ENCODE assay signal across 8 mouse cellular contexts in genomic region chr8:70791294-70791701, GRCm38 (mm10). TPM values are rescaled to one million over a fixed set of nuclear protein-coding genes. Genes with fewer than 3 reads are reported as not detected.
A peak's percentile ranks its signal among the peaks of the same experiment; 100 is the strongest.
DNase-seq lines count a peak whose midpoint lies in the region; ATAC-seq and TF ChIP-seq lines count a peak whose summit lies in the region.

No protein-coding gene starts in this region.

- ATAC-seq in heart, embryonic 11.5 days (replicated peaks; ENCODE audit: insufficient number of reproducible peaks, low FRiP score, low TSS enrichment) = no peak
- no peak for ATAC-seq in hindbrain, embryonic 15.5 days (ENCODE audit: low FRiP score, low read depth)
- 0 out of 2 replicates have a peak, but pooled peaks have one; percentile 8 for ATAC-seq in liver, postnatal 0 days
- no peak for ATAC-seq in frontal cortex, adult (ENCODE audit: low TSS enrichment)

- TF ChIP-seq POLR2A in cortical plate, adult 2 months (IDR thresholded peaks at IDR 0.05; ENCODE audit: extremely low read depth, insufficient read depth, low read length) = 0 out of 2 replicates have a peak, but pooled peaks have one; percentile 16
- TF ChIP-seq POLR2A in olfactory bulb, adult 2 months (IDR thresholded peaks at IDR 0.05; ENCODE audit: insufficient read depth, low read depth, low read length) = no peak

- H3K4me3 ChIP-seq in heart, embryonic 11.5 days (ENCODE audit: low read depth, low read length) = peak overlapping the region; percentile 61
- peak overlapping the region; percentile 39 for H3K4me3 ChIP-seq in cortical plate, adult 2 months (ENCODE audit: insufficient read depth, low read length)
- peak overlapping the region; percentile 60 for H3K4me3 ChIP-seq in hindbrain, embryonic 15.5 days
- peak overlapping the region; percentile 56 for H3K4me3 ChIP-seq in liver, postnatal 0 days (ENCODE audit: low read depth, low read length)
- peak overlapping the region; percentile 61 for H3K4me3 ChIP-seq in olfactory bulb, adult 2 months (ENCODE audit: insufficient read depth, low read depth, low read length)

- peak overlapping the region; percentile 86 for H3K9ac ChIP-seq in heart, embryonic 11.5 days (ENCODE audit: low read depth, low read length)
- 0 out of 2 replicates have a peak overlapping the region, but pooled peaks have one; percentile 75 for H3K9ac ChIP-seq in hindbrain, embryonic 15.5 days
- peak overlapping the region; percentile 77 for H3K9ac ChIP-seq in liver, postnatal 0 days (replicated peaks)

- peaks cover 23% of the 10 kb centered on the region for H3K27me3 ChIP-seq in heart, embryonic 11.5 days (ENCODE audit: control insufficient read depth, insufficient read depth, low read length)
- 0 out of 2 replicates have a peak, but pooled peaks cover 3% of the 10 kb centered on the region for H3K27me3 ChIP-seq in hindbrain, embryonic 15.5 days
- no peaks in the 10 kb centered on the region for H3K27me3 ChIP-seq in liver, postnatal 0 days (ENCODE audit: insufficient read depth, low read length)

- no peak for TF ChIP-seq CTCF in cortical plate, adult 2 months (IDR thresholded peaks at IDR 0.05; ENCODE audit: extremely low read depth, insufficient read depth, low read length)
- no peak for TF ChIP-seq CTCF in liver, postnatal 0 days (IDR thresholded peaks at IDR 0.05; ENCODE audit: low read depth)
- TF ChIP-seq CTCF in olfactory bulb, adult 2 months (IDR thresholded peaks at IDR 0.05; ENCODE audit: insufficient read depth, low read depth, low read length) = no peak

- peak overlapping the region; percentile 80 for H3K4me2 ChIP-seq in heart, embryonic 11.5 days
- H3K4me2 ChIP-seq in hindbrain, embryonic 15.5 days = peak overlapping the region; percentile 86
- peak overlapping the region; percentile 85 for H3K4me2 ChIP-seq in liver, postnatal 0 days (ENCODE audit: low read depth, low read length)

- H3K4me1 ChIP-seq in heart, embryonic 11.5 days (ENCODE audit: control insufficient read depth, insufficient read depth, low read length) = peaks cover 27% of the 10 kb centered on the region
- peaks cover 5% of the 10 kb centered on the region; the same call in 1 of the 2 replicates for H3K4me1 ChIP-seq in cortical plate, adult 2 months (ENCODE audit: control insufficient read depth, insufficient read depth, low read length)
- peaks cover 52% of the 10 kb centered on the region for H3K4me1 ChIP-seq in hindbrain, embryonic 15.5 days (replicated peaks)
- H3K4me1 ChIP-seq in liver, postnatal 0 days (ENCODE audit: insufficient read depth) = peaks cover 42% of the 10 kb centered on the region
- peaks cover 36% of the 10 kb centered on the region for H3K4me1 ChIP-seq in olfactory bulb, adult 2 months (ENCODE audit: control insufficient read depth, insufficient read depth, low read length)

- intact Hi-C loops in heart, postnatal 14 days (cut with DNase I) = no loop called here

- no peak for TF ChIP-seq EP300 in liver, postnatal 0 days (IDR thresholded peaks at IDR 0.05; ENCODE audit: low read depth)

- H3K9me3 ChIP-seq in heart, embryonic 11.5 days (replicated peaks; ENCODE audit: control insufficient read depth, low read length) = no peaks in the 10 kb centered on the region
- H3K9me3 ChIP-seq in hindbrain, embryonic 15.5 days = no peaks in the 10 kb centered on the region
- H3K9me3 ChIP-seq in liver, postnatal 0 days (ENCODE audit: low read length) = no peaks in the 10 kb centered on the region

- no peak for DNase-seq in heart, postnatal 14 days
- DNase-seq in liver, postnatal 0 days = peak; percentile 76
- DNase-seq in cerebellum, adult 18-20 months = no peak

- H3K36me3 ChIP-seq in heart, embryonic 11.5 days (ENCODE audit: control insufficient read depth, insufficient read depth, low read length) = 0 out of 2 replicates have a peak, but pooled peaks cover 3% of the 10 kb centered on the region
- H3K36me3 ChIP-seq in hindbrain, embryonic 15.5 days = peaks cover 13% of the 10 kb centered on the region; the same call in 1 of the 2 replicates
- peaks cover 37% of the 10 kb centered on the region for H3K36me3 ChIP-seq in liver, postnatal 0 days (replicated peaks; ENCODE audit: insufficient read depth, low read length)

- 76% methylated on average over 7 of the region's 7 CpGs for WGBS in heart, embryonic 11.5 days (ENCODE audit: insufficient replicate concordance)
- WGBS in hindbrain, embryonic 15.5 days = 78% methylated on average over 7 of the region's 7 CpGs
- 16% methylated on average over 7 of the region's 7 CpGs for WGBS in liver, postnatal 0 days (ENCODE audit: insufficient replicate concordance)
- WGBS in olfactory bulb, adult 2 months = 47% methylated on average over 7 of the region's 7 CpGs

- no peak overlapping the region for H3K27ac ChIP-seq in heart, embryonic 11.5 days (ENCODE audit: low read depth, low read length)
- H3K27ac ChIP-seq in cortical plate, adult 2 months (ENCODE audit: insufficient read depth, low read length) = peak overlapping the region; percentile 31
- no peak overlapping the region for H3K27ac ChIP-seq in hindbrain, embryonic 15.5 days (replicated peaks)
- peak overlapping the region; percentile 73; the same call in 1 of the 2 replicates for H3K27ac ChIP-seq in liver, postnatal 0 days (ENCODE audit: low read depth)
- peak overlapping the region; percentile 77 for H3K27ac ChIP-seq in olfactory bulb, adult 2 months (ENCODE audit: insufficient read depth, low read depth, low read length)

RNA-seq across cellular contexts. Expression of gene Mast3, which starts 13.6 kb away (rescaled TPM):
- polyA plus RNA-seq in heart, embryonic 11.5 days (2014; fragmentation: Nextera tagmentation; extraction: Ambion mirVana) = 7.8 and 8.5 TPM in 2 replicates
- 10 to 100 TPM in 1 of 2 experiments, 1 to 10 TPM in 1; 9.4 to 11.1 TPM for total RNA-seq in heart, postnatal 14 days (2021)
- polyA plus RNA-seq in cortical plate, adult 2 months (2012; rRNA removed) = 265 and 282 TPM in 2 replicates
- 21.2 and 25.1 TPM in 2 replicates for polyA plus RNA-seq in hindbrain, embryonic 15.5 days (2015; fragmentation: Nextera tagmentation; extraction: Ambion mirVana)
- 5.2 and 6.0 TPM in 2 replicates for polyA plus RNA-seq in liver, postnatal 0 days (2015; fragmentation: Nextera tagmentation; extraction: Ambion mirVana)
- 57.2 TPM in 1 of 2 replicates, not detected in the other for polyA plus RNA-seq in olfactory bulb, adult 2 months (2012; ENCODE audit: insufficient read depth, insufficient read length, low replicate concordance, missing spikeins)

RNA-seq across cellular contexts. Expression of gene Pik3r2, which starts 14.8 kb away (rescaled TPM):
- 21.5 and 23.1 TPM in 2 replicates for polyA plus RNA-seq in heart, embryonic 11.5 days (2014; fragmentation: Nextera tagmentation; extraction: Ambion mirVana)
- total RNA-seq in heart, postnatal 14 days (2021) = 10 to 100 TPM; 31.4 to 33.1 TPM
- 177 and 193 TPM in 2 replicates for polyA plus RNA-seq in cortical plate, adult 2 months (2012; rRNA removed)
- 104 and 113 TPM in 2 replicates for polyA plus RNA-seq in hindbrain, embryonic 15.5 days (2015; fragmentation: Nextera tagmentation; extraction: Ambion mirVana)
- 8.9 and 9.0 TPM in 2 replicates for polyA plus RNA-seq in liver, postnatal 0 days (2015; fragmentation: Nextera tagmentation; extraction: Ambion mirVana)
- polyA plus RNA-seq in olfactory bulb, adult 2 months (2012; ENCODE audit: insufficient read depth, insufficient read length, low replicate concordance, missing spikeins) = not detected in 2 replicates

RNA-seq across cellular contexts. Expression of gene Il12rb1, which starts 17.0 kb away (rescaled TPM):
- 0.07 TPM in 1 of 2 replicates, not detected in the other for polyA plus RNA-seq in heart, embryonic 11.5 days (2014; fragmentation: Nextera tagmentation; extraction: Ambion mirVana)
- under 1 TPM; 0.12 to 0.59 TPM for total RNA-seq in heart, postnatal 14 days (2021)
- 1.1 TPM in 2 replicates for polyA plus RNA-seq in cortical plate, adult 2 months (2012; rRNA removed)
- polyA plus RNA-seq in hindbrain, embryonic 15.5 days (2015; fragmentation: Nextera tagmentation; extraction: Ambion mirVana) = 0.14 TPM in 1 of 2 replicates, not detected in the other
- 0.19 and 0.25 TPM in 2 replicates for polyA plus RNA-seq in liver, postnatal 0 days (2015; fragmentation: Nextera tagmentation; extraction: Ambion mirVana)
- polyA plus RNA-seq in olfactory bulb, adult 2 months (2012; ENCODE audit: insufficient read depth, insufficient read length, low replicate concordance, missing spikeins) = not detected in 2 replicates

RNA-seq across cellular contexts. Expression of gene Mpv17l2, which starts 30.6 kb away (rescaled TPM):
- polyA plus RNA-seq in heart, embryonic 11.5 days (2014; fragmentation: Nextera tagmentation; extraction: Ambion mirVana) = 42.5 and 42.6 TPM in 2 replicates
- 10 to 100 TPM; 29.3 to 29.9 TPM for total RNA-seq in heart, postnatal 14 days (2021)
- 51.6 and 59.2 TPM in 2 replicates for polyA plus RNA-seq in cortical plate, adult 2 months (2012; rRNA removed)
- 40.4 and 44.9 TPM in 2 replicates for polyA plus RNA-seq in hindbrain, embryonic 15.5 days (2015; fragmentation: Nextera tagmentation; extraction: Ambion mirVana)
- polyA plus RNA-seq in liver, postnatal 0 days (2015; fragmentation: Nextera tagmentation; extraction: Ambion mirVana) = 36.3 and 39.9 TPM in 2 replicates
- polyA plus RNA-seq in olfactory bulb, adult 2 months (2012; ENCODE audit: insufficient read depth, insufficient read length, low replicate concordance, missing spikeins) = not detected in 2 replicates

RNA-seq across cellular contexts. Expression of gene Rab3a, which starts 36.8 kb away (rescaled TPM):
- polyA plus RNA-seq in heart, embryonic 11.5 days (2014; fragmentation: Nextera tagmentation; extraction: Ambion mirVana) = 16.2 and 21.3 TPM in 2 replicates
- total RNA-seq in heart, postnatal 14 days (2021) = 10 to 100 TPM; 51.6 to 51.9 TPM
- 1,139 and 1,160 TPM in 2 replicates for polyA plus RNA-seq in cortical plate, adult 2 months (2012; rRNA removed)
- 503 and 561 TPM in 2 replicates for polyA plus RNA-seq in hindbrain, embryonic 15.5 days (2015; fragmentation: Nextera tagmentation; extraction: Ambion mirVana)
- 3.2 and 3.3 TPM in 2 replicates for polyA plus RNA-seq in liver, postnatal 0 days (2015; fragmentation: Nextera tagmentation; extraction: Ambion mirVana)
- polyA plus RNA-seq in olfactory bulb, adult 2 months (2012; ENCODE audit: insufficient read depth, insufficient read length, low replicate concordance, missing spikeins) = 431 and 581 TPM in 2 replicates

Comparison
In these comparisons a context has a peak if more than half of its experiments do, and no peak if none do; other contexts are left out.
1. H3K27ac ChIP-seq: peak in cortical plate, adult 2 months (single experiment), liver, postnatal 0 days (single experiment) and olfactory bulb, adult 2 months (single experiment); none in heart, embryonic 11.5 days (single experiment) and hindbrain, embryonic 15.5 days (single experiment).
2. Peak in every context shown above with its lines, with median percentiles within 50 percentile points of each other: H3K4me2 ChIP-seq, H3K4me3 ChIP-seq and H3K9ac ChIP-seq.